Mouse (Mus musculus) embryonic facial prominence, embryonic 15.5 days (tissue): ENCODE results near the gene Dcaf7. TPM values are rescaled to one million over a fixed set of nuclear protein-coding genes. Genes with fewer than 3 reads are reported as not detected.

ENCODE experiments used
- polyA plus RNA-seq: library from polyadenylated mRNA; unstranded; fragments of >200 nt; fragmentation: Nextera tagmentation; extraction: Ambion mirVana; gene quantifications from 2 replicates; pipeline ENCODE4 v1.2.1, GENCODE M21; 2015

Dcaf7 gene
- polyA plus RNA-seq, 1 experiment from 2014 or later: 64.3 TPM

Other genes starting within 250 kb of the Dcaf7 start
- gene Cyb561, start 83.5 kb upstream of the Dcaf7 start, polyA plus RNA-seq: 29.5 and 34.6 TPM in 2 replicates
- 1.0 and 1.3 TPM in 2 replicates for gene Ace, start 68.9 kb upstream of the Dcaf7 start, polyA plus RNA-seq
- not detected in 2 replicates for gene Ace3, start 42.2 kb upstream of the Dcaf7 start, polyA plus RNA-seq
- 0.76 and 0.98 TPM in 2 replicates for gene Kcnh6, start 28.7 kb upstream of the Dcaf7 start, polyA plus RNA-seq
- 9.2 and 10.1 TPM in 2 replicates for gene Taco1, start 29.2 kb downstream of the Dcaf7 start, polyA plus RNA-seq
- gene Map3k3, start 47.7 kb downstream of the Dcaf7 start, polyA plus RNA-seq: 27.5 and 27.6 TPM in 2 replicates
- 0.71 TPM in 1 of 2 replicates, not detected in the other for gene Gm10840, start 124.0 kb downstream of the Dcaf7 start, polyA plus RNA-seq
- gene Limd2, start 124.0 kb downstream of the Dcaf7 start, polyA plus RNA-seq: 250 and 257 TPM in 2 replicates
- gene Strada, start 165.3 kb downstream of the Dcaf7 start, polyA plus RNA-seq: 28.4 and 29.3 TPM in 2 replicates
- gene Ccdc47, start 179.5 kb downstream of the Dcaf7 start, polyA plus RNA-seq: 88.9 and 91.8 TPM in 2 replicates
- gene Ddx42, start 180.1 kb downstream of the Dcaf7 start, polyA plus RNA-seq: 71.1 and 77.5 TPM in 2 replicates
- gene Ftsj3, start 219.2 kb downstream of the Dcaf7 start, polyA plus RNA-seq: 53.7 and 54.7 TPM in 2 replicates
- gene Psmc5, start 219.3 kb downstream of the Dcaf7 start, polyA plus RNA-seq: 279 and 291 TPM in 2 replicates
- 120 TPM in 2 replicates for gene Smarcd2, start 236.1 kb downstream of the Dcaf7 start, polyA plus RNA-seq
- 0.46 and 0.71 TPM in 2 replicates for gene Tcam1, start 239.8 kb downstream of the Dcaf7 start, polyA plus RNA-seq